Mouse (Mus musculus): Measurements from ENCODE around the gene Mfsd4a.

DNA sequence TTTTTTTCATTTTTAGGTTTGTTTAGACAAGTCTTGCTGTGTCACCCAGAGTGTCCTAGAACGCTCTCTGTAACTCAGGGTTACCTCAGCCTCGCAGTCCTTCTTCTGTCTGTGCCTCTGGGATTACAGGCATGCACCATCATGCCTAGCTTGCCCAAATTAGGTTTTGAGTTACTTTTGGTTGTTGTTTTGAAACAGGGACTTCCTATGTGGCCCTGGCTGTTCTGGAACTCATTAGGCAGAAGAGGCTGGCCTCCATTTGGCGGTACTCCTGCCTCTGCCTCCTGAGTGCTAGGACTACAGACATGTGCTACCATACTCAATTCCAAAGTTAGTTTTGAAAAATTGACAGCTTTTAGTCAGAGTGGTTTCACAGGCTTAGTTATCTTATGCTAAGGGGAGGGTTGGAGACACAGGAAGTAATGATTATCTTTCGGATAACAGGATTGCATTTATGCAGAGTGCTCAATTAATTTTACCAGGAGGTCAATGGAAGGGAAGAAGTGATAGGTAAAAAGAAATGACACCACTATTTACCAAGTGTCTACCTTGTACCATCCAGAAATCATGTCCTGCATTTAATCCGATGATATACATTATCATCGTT, 63.2 kb downstream of the Mfsd4a start:
- TF ChIP-seq CTCF (IDR thresholded peaks at IDR 0.05; ENCODE audit: extremely low read depth, insufficient read length, insufficient replicate concordance, low read depth, low read length) (no peak), POLR2A (IDR thresholded peaks at IDR 0.05; ENCODE audit: low read depth, low read length) (no peak)
